Mouse (Mus musculus) ovary, postnatal 10 days (tissue): ENCODE measurements around the gene Csn1s2a.
"Not testable (repeated sequence)": the region's sequence is repeated elsewhere in the genome, so short reads cannot be mapped to it uniquely, and the experiment has no call there.

Experiments
- DNase-seq: peaks from one replicate; pipeline ENCODE4 v3.0.0; 2022; ENCODE audit warnings: low spot score

Gene Csn1s2a

GRCm38 (mm10) chr5:87774267-87774666, at the start of gene Csn1s2a:
Csn1s2a (plus strand) TSS chr5:87774567.
- DNase-seq: no peak

GRCm38 (mm10) chr5:87734821-87735220, 39.5 kb upstream of the Csn1s2a start:
- DNase-seq: no peak

GRCm38 (mm10) chr5:87753471-87753870, 20.9 kb upstream of the Csn1s2a start:
- no peak for DNase-seq

- DNase-seq: no peak
These were observed 9.8 kb upstream of the Csn1s2a start for GRCm38 (mm10) chr5:87764546-87764945.

- not testable (repeated sequence) for DNase-seq
These were observed 2.2 kb upstream of the Csn1s2a start for GRCm38 (mm10) chr5:87772151-87772550.

- DNase-seq: no peak
These were observed 8.4 kb downstream of the Csn1s2a start for GRCm38 (mm10) chr5:87782731-87783130.

- DNase-seq: no peak
These were observed 33.4 kb downstream of the Csn1s2a start, which contains the start of gene Csn1s2b for GRCm38 (mm10) chr5:87807782-87808181. Csn1s2b (plus strand) TSS chr5:87808082.

GRCm38 (mm10) chr5:87809253-87809652, 34.9 kb downstream of the Csn1s2a start:
- no peak for DNase-seq

GRCm38 (mm10) chr5:87825386-87825785, 51.0 kb downstream of the Csn1s2a start, which contains the start of gene Prr27:
Prr27 (plus strand) TSS chr5:87825686.
- DNase-seq: no peak
